Mouse (Mus musculus) T-helper 17 cell (primary cell): ENCODE measurements at regions not wholly inside any gene's neighbourhood (a gene's known extent, or its start where the extent isn't known, plus 50 kb on each side); places are given as distances from the start of the nearest gene placed in this dataset.

Experiments used
- in situ Hi-C, 2 experiments: fragments of 300-600 bp; cut with MboI, MseI; formaldehyde crosslinking; loops; 1 replicate in 1 of 2; 2 replicates in 1 of 2; pipeline ENCODE4 v1.15.1; 2025; ENCODE audit warnings: high pct_unique_total_duplicates in 2 of 2

- in situ Hi-C loops = no loop called here
These were observed 113.6 kb upstream of the 1700056E22Rik start for GRCm38 (mm10) chr1:184147713-184148112.

DNA sequence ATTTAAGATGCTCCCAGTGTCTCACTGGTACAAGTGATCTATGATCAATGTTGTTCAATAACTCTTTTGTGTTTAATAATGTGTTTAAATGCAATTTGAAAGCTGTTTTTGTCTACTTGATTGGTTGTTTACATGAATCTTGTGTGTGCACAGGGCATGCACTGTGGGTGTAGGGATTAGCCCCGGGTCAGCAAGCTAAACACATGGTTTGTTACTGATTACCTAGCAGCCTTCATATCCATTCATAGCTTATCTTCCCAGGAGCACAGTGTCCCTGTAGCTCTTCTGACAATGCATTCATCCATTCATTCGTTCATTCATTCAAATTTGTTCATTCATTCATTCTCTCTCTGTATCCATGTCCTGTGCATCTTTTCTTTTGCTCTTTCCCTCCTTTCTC lies 108.9 kb upstream of the 1700056E22Rik start:
- in situ Hi-C loops = no loop called here

DNA sequence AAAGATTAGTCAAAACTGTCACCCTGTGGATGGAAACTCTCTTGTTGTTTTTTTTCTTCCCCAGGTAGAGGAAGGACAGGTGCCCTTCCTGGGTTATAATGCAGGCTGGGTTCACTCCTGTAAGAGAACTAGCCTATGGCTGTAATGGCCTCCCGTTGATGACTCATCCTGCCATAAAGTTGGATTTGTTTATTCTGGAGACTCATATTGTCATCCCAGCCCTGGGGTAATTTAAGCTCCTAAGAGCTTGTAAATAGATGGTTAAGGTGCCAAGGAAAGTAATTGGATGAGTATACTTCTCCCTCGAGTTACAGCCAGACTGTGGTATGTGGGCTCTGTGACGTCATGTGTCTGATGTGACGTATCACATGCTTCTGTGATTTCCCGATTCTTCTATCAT lies 106.4 kb upstream of the 1700056E22Rik start:
- in situ Hi-C loops = no loop called here

DNA sequence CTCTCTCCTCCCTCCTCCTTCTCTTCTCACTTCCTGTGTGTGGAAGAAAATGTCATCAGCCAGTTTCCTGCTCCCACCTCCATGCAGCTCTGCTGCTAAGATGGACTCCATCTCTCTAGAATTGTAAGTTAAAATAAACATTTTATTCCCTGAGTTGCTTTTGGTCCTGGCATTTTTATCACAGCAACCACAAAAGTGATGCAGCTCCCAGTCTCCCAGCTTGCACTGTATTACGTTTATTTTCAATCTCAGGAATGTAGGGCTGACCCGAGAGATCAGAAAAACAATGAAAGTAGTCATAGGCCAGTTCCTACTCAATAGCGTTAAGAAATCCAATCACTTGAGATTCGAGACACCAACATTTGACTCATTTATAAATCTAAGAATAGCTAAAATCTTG lies 106.0 kb upstream of the 1700056E22Rik start:
- in situ Hi-C loops = no loop called here

GRCm38 (mm10) chr1:184138661-184139060 lies 104.6 kb upstream of the 1700056E22Rik start:
- in situ Hi-C loops = no loop called here

DNA sequence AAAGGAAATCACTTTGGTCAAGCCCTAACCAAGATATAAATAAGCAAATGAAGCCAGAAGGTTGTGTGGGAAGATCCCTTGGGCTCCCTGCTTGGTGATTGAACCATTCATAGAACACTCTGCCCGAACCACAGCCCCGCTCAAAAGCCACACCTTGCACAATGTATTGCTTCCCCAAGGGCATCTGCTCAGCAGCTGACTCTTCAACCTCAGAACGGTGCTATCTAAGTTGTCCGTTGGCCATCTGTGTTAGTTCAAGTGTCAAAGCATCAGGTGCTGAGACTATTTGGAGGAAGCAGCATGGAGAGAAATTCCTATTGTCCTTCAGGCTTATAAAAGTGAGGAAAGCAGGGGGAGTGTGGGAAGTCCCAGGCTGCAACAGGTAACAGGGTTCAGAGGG lies 96.8 kb upstream of the 1700056E22Rik start:
- in situ Hi-C loops = no loop called here

GRCm38 (mm10) chr1:184127321-184127720 lies 93.2 kb upstream of the 1700056E22Rik start:
- in situ Hi-C loops = no loop called here

DNA sequence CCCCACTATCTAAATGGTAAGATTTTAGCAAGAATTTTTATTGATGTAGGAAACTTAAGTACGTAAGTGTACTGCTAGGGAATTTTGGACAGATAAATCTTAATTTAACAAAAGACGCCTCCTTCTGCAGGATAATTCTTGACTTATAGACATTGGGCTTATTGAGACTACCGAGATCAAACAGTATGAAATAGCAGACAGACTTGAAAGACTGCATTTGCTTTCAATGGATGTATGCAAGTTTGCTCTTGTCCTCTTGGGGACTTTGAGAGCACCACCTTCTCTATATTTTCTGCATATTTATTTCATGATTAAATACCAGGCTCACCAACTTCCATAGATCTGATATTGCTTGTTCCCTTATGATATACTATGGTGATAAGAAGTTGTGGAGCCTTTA lies 92.8 kb upstream of the 1700056E22Rik start:
- in situ Hi-C loops = no loop called here
